Mouse (Mus musculus) E14TG2a.4 (cell line): ENCODE results near the gene Ecm2.

ENCODE experiments used
- H3K27me3 ChIP-seq: 2 replicates; pipeline ENCODE4 v1.6.1; 2014; ENCODE audit warnings: low read length, control low read depth; ENCODE audit not compliant: insufficient read depth
- H3K36me3 ChIP-seq: 2 replicates; pipeline ENCODE4 v1.6.1; 2014; ENCODE audit warnings: low read length, control low read depth; ENCODE audit not compliant: insufficient read depth
- H3K4me1 ChIP-seq: replicated peaks from 2 replicates; pipeline ENCODE4 v1.6.1; 2014; ENCODE audit warnings: low read depth, low read length, control low read depth
- H3K4me3 ChIP-seq: replicated peaks from 2 replicates; pipeline ENCODE4 v1.5.1; 2014; ENCODE audit warnings: mild to moderate bottlenecking, low read length
- H3K9me3 ChIP-seq: 2 replicates; pipeline ENCODE4 v1.6.1; 2014; ENCODE audit warnings: low read length, control low read depth
- CTCF ChIP-seq: conservative IDR thresholded peaks from 2 replicates; pipeline ENCODE4 v1.5.1; 2014; ENCODE audit warnings: low read length
- NANOG ChIP-seq: IDR thresholded peaks from 2 replicates; pipeline ENCODE4 v1.6.1; 2014; ENCODE audit warnings: borderline replicate concordance, low read length, mixed read lengths
- POU5F1 ChIP-seq: IDR thresholded peaks from 2 replicates; pipeline ENCODE4 v1.6.1; 2014; ENCODE audit warnings: low read length, borderline replicate concordance

Gene Ecm2

DNA sequence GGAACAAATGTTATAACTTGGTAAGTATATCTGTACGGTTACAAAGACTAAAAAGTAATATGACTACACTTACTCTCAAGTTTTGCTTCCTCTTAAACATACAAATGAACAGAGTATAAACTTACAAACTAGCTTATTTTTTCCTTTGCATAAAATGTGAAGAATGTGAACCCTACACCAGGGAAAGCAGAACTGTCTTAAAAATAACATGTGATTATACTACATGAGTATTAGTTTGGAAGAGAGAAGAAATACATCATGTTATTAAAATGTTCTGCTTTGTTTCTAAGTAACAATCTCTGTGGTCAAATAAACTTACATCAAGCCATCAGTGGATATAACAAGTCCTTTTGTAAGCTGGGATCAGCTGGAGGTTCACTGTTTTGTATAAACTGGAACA lies 34.1 kb downstream of the Ecm2 start:
- Histone ChIP-seq H3K36me3 (0 out of 2 replicates have a peak, but pooled peaks cover 4% of the 10 kb centered on the region), H3K4me1 (0 out of 2 replicates have a peak, but pooled peaks cover 3% of the 10 kb centered on the region), H3K4me3 (no peak overlapping the region), H3K27me3 (no peaks in the 10 kb centered on the region), H3K9me3 (no peaks in the 10 kb centered on the region)
- TF ChIP-seq CTCF (no peak), POU5F1 (no peak), NANOG (no peak)

DNA sequence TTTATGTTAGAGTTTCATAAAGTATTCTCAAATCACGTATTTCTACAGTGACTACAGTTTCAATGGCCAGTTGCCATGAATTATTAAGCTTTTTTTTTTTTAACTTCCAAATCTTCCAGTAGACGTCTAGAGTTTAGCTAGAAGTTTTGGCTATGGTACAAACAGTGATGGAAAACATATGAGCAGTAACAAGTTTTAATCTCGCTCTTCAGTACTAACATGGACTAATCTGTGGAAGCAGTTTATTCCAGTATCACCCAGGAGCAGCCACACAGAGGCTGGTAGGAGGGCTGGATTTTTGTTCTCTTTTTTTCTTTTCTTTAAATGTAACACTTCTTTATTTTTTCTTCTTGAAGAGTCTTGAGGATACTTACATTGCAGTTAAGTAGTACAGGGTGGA lies 39.7 kb downstream of the Ecm2 start, which contains the start of gene Aspn:
Gene Aspn, plus strand, starts transcription at position 165 of the 400 bp plus-strand sequence.
- no peak for TF ChIP-seq CTCF
- TF ChIP-seq NANOG, result no peak
- no peak for TF ChIP-seq POU5F1
- Histone ChIP-seq H3K4me1 (no peaks in the 10 kb centered on the region), H3K36me3 (0 out of 2 replicates have a peak, but pooled peaks cover 4% of the 10 kb centered on the region), H3K4me3 (no peak within 1 kb of the TSS), H3K27me3 (no peaks in the 10 kb centered on the region), H3K9me3 (no peaks in the 10 kb centered on the region)

DNA sequence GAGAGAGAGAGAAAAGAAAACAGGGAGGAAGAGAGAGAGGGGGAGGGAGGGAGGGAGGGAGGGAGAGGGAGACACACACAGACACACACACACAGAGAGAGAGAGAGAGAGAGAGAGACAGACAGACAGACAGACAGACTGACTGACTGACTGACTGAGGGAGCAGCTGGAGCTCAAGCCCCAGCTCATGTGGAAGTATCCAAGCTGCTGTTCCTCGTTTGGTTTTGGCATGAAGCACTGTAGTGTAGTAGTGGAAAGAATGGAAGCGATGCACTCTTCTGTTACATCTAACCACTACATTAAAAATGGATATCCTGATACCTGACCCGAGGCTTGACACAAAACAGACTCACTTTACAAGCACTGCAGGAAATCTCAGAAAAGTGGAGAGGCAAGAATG lies 41.0 kb downstream of the Ecm2 start:
- H3K4me3 ChIP-seq, result no peak overlapping the region
- TF ChIP-seq CTCF, result no peak
- no peak for TF ChIP-seq POU5F1
- no peak for TF ChIP-seq NANOG
- H3K27me3 ChIP-seq, result no peaks in the 10 kb centered on the region

DNA sequence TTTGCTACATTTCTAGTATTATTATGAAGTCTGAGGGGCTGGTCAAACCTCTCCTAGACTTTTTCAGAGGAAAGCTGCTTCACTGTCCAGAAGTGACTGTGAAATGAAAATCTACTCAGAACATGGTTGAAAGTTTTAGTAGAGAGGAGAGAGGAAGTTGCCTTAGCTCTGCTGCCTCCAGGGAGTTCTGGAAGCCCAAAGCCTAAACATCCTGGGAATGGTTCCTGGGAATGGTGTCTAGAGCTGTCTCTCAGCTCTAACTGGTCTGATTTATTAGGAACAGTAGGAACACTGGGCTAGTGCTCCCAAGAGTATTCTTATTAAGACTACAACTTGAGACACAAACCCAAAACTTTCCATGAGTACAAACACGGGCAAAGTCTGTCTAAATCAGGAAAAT lies 41.9 kb downstream of the Ecm2 start:
- H3K4me1 ChIP-seq, result no peaks in the 10 kb centered on the region
- H3K36me3 ChIP-seq, result 0 out of 2 replicates have a peak, but pooled peaks cover 4% of the 10 kb centered on the region
- no peak overlapping the region for H3K4me3 ChIP-seq
- TF ChIP-seq POU5F1, result no peak
- no peak for TF ChIP-seq NANOG
- TF ChIP-seq CTCF, result no peak
- no peaks in the 10 kb centered on the region for H3K9me3 ChIP-seq
- no peaks in the 10 kb centered on the region for H3K27me3 ChIP-seq

More for the DNA sequence above, 41.0 kb downstream of the Ecm2 start:
- Histone ChIP-seq H3K9me3 (no peaks in the 10 kb centered on the region), H3K36me3 (0 out of 2 replicates have a peak, but pooled peaks cover 4% of the 10 kb centered on the region), H3K4me1 (no peaks in the 10 kb centered on the region)

DNA sequence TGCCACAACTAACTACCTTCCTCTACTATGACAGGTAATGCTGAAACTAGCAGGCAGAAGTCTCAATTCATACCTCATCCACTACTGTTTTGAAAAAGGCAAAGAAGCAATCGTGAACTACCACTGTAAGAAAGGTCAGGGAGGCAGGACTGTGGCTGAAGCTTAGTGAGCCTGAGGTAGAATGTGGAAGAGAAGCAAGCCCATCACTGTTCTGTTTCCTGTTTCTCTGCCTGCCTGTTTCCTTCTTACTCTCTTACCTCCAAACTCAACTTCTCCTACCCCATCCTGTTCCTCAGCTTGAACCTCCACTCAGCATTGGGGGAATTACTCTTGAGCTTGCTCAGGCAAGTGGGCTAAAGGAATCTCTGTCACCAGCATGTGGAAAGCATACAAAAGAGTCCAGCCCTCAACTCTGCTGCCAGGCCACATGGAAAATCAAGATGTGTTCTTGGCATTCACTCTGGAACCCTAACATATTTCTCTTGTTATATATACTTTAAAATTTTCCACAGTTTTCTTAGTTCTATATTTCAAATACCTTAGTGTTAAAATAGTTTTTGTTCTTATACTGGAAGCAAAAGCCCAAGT lies 43.0 kb downstream of the Ecm2 start:
- H3K4me1 ChIP-seq, result no peaks in the 10 kb centered on the region
- H3K9me3 ChIP-seq, result no peaks in the 10 kb centered on the region
- TF ChIP-seq POU5F1, result no peak
- TF ChIP-seq NANOG, result no peak
- TF ChIP-seq CTCF, result no peak
- no peak overlapping the region for H3K4me3 ChIP-seq
- 0 out of 2 replicates have a peak, but pooled peaks cover 4% of the 10 kb centered on the region for H3K36me3 ChIP-seq
- H3K27me3 ChIP-seq, result no peaks in the 10 kb centered on the region

- H3K36me3 ChIP-seq, result no peaks in the 10 kb centered on the region
- TF ChIP-seq CTCF, result no peak
- TF ChIP-seq POU5F1, result no peak
- no peaks in the 10 kb centered on the region for H3K9me3 ChIP-seq
Measured at GRCm38 (mm10) chr13:49549616-49550015, 45.0 kb downstream of the Ecm2 start.

GRCm38 (mm10) chr13:49554519-49554918 lies 49.9 kb downstream of the Ecm2 start:
- Histone ChIP-seq H3K36me3 (no peaks in the 10 kb centered on the region), H3K27me3 (no peaks in the 10 kb centered on the region), H3K4me3 (no peak overlapping the region), H3K4me1 (no peaks in the 10 kb centered on the region), H3K9me3 (no peaks in the 10 kb centered on the region)
- no peak for TF ChIP-seq POU5F1
- TF ChIP-seq NANOG, result no peak

More at GRCm38 (mm10) chr13:49549616-49550015, 45.0 kb downstream of the Ecm2 start:
- Histone ChIP-seq H3K27me3 (no peaks in the 10 kb centered on the region), H3K4me1 (no peaks in the 10 kb centered on the region), H3K4me3 (no peak overlapping the region)

GRCm38 (mm10) chr13:49556203-49556602 lies 51.6 kb downstream of the Ecm2 start:
- Histone ChIP-seq H3K9me3 (no peaks in the 10 kb centered on the region), H3K4me3 (no peak overlapping the region), H3K36me3 (no peaks in the 10 kb centered on the region), H3K27me3 (no peaks in the 10 kb centered on the region), H3K4me1 (no peaks in the 10 kb centered on the region)
- TF ChIP-seq NANOG, result no peak
- no peak for TF ChIP-seq CTCF

DNA sequence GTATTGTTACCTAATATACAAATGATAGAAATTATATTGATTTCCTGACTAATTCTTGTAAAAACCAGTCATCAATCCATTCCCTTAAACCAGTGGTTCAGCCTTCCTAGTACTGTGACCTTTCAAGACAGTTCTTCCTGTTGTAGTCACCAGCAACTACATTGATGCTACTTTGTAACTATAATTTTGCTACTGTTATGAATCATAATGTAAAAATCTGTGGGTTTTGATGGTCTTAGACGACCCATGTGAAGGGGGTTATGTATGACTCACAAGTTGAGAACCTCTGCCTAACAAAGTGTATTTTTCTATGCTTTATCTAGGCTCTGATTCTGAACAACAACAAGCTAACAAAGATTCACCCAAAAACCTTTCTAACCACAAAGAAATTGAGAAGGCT lies 52.3 kb downstream of the Ecm2 start:
- Histone ChIP-seq H3K4me3 (no peak overlapping the region), H3K9me3 (no peaks in the 10 kb centered on the region), H3K4me1 (no peaks in the 10 kb centered on the region), H3K36me3 (no peaks in the 10 kb centered on the region), H3K27me3 (no peaks in the 10 kb centered on the region)
- no peak for TF ChIP-seq POU5F1
- no peak for TF ChIP-seq CTCF
